Mouse (Mus musculus) hindbrain, embryonic 14.5 days (tissue): ENCODE results near the gene Hpcal1. TPM values are rescaled to one million over a fixed set of nuclear protein-coding genes. Genes with fewer than 3 reads are reported as not detected.

Source experiments
- ATAC-seq: fragments of 200-750 bp; cut with Nextera tagmentation; 2 replicates; pipeline ENCODE4 v1.8.0; 2017; ENCODE audit warnings: moderate number of reproducible peaks, mild to moderate bottlenecking, moderate TSS enrichment, moderate library complexity; ENCODE audit not compliant: low FRiP score
- DNase-seq: peaks from one replicate; pipeline ENCODE4 v3.0.0-alpha.2; 2015; ENCODE audit warnings: low spot score
- H3K27ac ChIP-seq: fragments of 300-500 bp; sonication (generic); 2 replicates; pipeline ENCODE4 v1.5.1; 2014; ENCODE audit warnings: mild to moderate bottlenecking, moderate library complexity
- H3K27me3 ChIP-seq: fragments of 300-500 bp; sonication (generic); 2 replicates; pipeline ENCODE4 v1.6.1; 2014; ENCODE audit warnings: mild to moderate bottlenecking, low read length, mixed read lengths; ENCODE audit not compliant: control insufficient read depth, insufficient read depth
- H3K36me3 ChIP-seq: fragments of 300-500 bp; sonication (generic); replicated peaks from 2 replicates; pipeline ENCODE4 v1.6.1; 2014; ENCODE audit not compliant: control insufficient read depth, insufficient read depth
- H3K4me1 ChIP-seq: fragments of 300-500 bp; sonication (generic); replicated peaks from 2 replicates; pipeline ENCODE4 v1.6.1; 2014; ENCODE audit warnings: antibody characterized with exemption, low read length, mixed read lengths; ENCODE audit not compliant: control insufficient read depth, insufficient read depth
- H3K4me2 ChIP-seq: fragments of 300-500 bp; sonication (generic); replicated peaks from 2 replicates; pipeline ENCODE4 v1.6.1; 2014; ENCODE audit warnings: mild to moderate bottlenecking, moderate library complexity
- H3K4me3 ChIP-seq: fragments of 300-500 bp; sonication (generic); replicated peaks from 2 replicates; pipeline ENCODE4 v1.5.1; 2014; ENCODE audit warnings: mild to moderate bottlenecking, low read length
- H3K9ac ChIP-seq: fragments of 300-500 bp; sonication (generic); 2 replicates; pipeline ENCODE4 v1.6.1; 2014
- H3K9me3 ChIP-seq: fragments of 300-500 bp; sonication (generic); 2 replicates; pipeline ENCODE4 v1.6.1; 2016; ENCODE audit warnings: low read length; ENCODE audit not compliant: control insufficient read depth
- WGBS: fragments of 180-500 bp; shearing (Covaris S2); extraction: QIAGEN DNeasy Blood & Tissue Kit; methylation state at CpG from one replicate; pipeline ENCODE4 v1.1.7; 2014; 5-methylcytosine and 5-hydroxymethylcytosine counted together
- polyA plus RNA-seq: library from polyadenylated mRNA; unstranded; fragments of >200 nt; fragmentation: Nextera tagmentation; extraction: Ambion mirVana; gene quantifications from 2 replicates; pipeline ENCODE4 v1.2.1, GENCODE M21; 2014

Hpcal1 gene
- polyA plus RNA-seq, result 125 and 133 TPM in 2 replicates

DNA sequence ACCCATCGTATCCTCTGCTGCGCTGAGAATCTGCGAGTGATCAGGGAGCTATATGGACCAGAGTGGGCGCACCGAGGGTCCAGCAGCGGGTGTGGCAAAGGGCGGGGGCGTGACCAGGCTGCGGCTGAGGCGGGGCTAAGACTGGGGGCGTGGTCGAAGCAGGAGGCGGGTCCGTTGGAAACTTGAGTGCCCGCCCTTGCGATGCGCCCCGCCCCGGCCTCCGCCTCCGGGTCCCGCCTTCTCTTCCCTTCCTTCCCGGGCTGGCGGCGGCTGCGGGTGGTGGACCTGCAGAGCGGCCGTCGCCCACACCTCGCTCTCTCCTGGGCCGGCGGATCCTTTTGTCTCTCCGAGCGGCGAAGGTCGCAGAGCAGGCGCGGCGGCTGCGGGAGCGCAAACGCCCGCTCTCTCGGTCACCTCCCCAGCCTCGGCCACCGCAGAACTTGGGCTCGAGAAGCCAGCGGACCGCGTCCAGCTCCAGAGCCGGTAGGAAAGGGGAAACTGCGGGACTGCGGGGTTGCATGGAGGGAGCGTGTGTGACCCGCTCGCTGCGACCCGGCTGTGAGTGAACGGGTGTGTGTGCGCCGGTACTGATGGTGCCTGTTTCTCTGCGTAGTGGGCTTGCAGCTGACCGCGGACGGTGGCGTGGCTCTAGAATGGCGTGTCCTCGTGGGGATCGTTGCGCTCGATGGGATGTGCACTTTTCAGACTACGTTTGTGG lies at the start of gene Hpcal1:
Gene Hpcal1, plus strand, starts transcription at position 293 of the 718 bp plus-strand sequence.
- Histone ChIP-seq H3K4me3 (peak within 1 kb of the TSS; percentile 79), H3K4me2 (peak within 1 kb of the TSS; percentile 96), H3K9ac (peak within 1 kb of the TSS; percentile 71), H3K4me1 (peaks cover 10% of the 10 kb centered on the region), H3K27ac (peak within 1 kb of the TSS; percentile 60; the same call in 1 of the 2 replicates), H3K9me3 (no peaks in the 10 kb centered on the region), H3K27me3 (no peaks in the 10 kb centered on the region), H3K36me3 (no peaks in the 10 kb centered on the region)
- ATAC-seq (peak; percentile 88), DNase-seq (peak; percentile 77)
- under 1% methylated on average over 72 of the region's 72 CpGs for WGBS

DNA sequence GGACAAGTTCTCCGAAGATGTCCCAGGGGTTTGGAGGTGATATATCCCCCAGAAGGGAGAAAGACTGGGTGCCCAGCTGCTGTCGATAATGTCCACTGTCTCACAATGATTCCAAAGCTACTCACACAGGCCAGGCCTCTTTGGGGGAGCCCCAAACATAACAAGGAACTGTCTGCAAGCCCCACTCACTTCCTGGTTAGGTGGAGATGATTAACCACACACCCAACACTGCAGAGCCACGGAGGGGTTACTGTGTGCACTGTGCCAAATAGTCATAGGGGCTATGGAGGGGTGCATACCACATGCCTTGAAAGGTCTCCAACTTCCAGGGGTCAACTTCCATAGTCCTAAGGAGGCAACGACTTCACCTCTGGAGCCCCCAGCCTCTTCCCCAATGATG lies 49.4 kb upstream of the Hpcal1 start:
- Histone ChIP-seq H3K27me3 (no peaks in the 10 kb centered on the region), H3K36me3 (no peaks in the 10 kb centered on the region), H3K4me2 (no peak overlapping the region), H3K9ac (no peak overlapping the region), H3K4me1 (no peaks in the 10 kb centered on the region), H3K9me3 (no peaks in the 10 kb centered on the region), H3K4me3 (no peak overlapping the region), H3K27ac (no peak overlapping the region)
- DNase-seq (no peak), ATAC-seq (no peak)
- 90% methylated on average over 4 of the region's 4 CpGs for WGBS

DNA sequence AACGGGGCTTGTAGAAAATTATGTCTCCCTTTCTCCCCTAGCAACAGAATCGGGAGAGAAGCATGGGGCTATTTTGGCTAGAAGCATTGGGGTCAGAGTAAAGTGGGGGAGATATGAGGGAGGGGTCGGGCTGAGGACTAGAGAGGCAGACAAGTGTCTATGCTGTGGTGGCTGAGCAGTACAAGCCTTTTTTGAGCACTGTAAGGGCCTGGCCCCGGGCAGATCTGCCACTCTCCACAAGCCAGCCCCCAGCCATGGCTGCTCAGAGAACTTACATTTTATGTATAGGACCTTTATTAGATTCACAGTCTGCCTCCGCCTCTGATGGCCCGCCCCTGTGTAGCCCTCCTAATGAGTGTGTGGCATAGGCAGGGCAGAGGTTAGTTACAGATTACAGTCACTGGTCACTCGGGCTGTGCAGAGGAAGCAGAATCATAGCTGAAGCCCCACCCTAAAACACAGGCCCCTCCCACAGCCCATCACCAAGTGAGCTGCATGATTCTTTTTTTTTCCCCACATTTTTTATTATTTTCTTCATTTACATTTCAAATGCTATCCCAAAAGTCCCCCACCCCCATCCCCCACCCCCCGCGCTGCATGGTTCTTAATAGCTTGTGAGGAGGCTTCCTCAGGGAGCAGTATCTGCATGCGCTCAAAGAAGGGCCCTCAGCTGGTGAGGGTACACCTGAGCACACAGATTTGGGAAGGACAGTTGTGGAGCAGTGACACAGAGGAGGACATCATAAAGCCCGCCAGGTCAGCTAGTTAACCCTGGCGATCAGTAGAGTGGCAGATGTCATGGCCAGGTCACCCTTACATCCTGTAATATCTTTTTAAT lies 46.1 kb upstream of the Hpcal1 start:
- WGBS, result 67% methylated on average over 12 of the region's 12 CpGs
- Histone ChIP-seq H3K4me2 (no peak overlapping the region), H3K36me3 (no peaks in the 10 kb centered on the region), H3K27ac (no peak overlapping the region), H3K27me3 (no peaks in the 10 kb centered on the region), H3K4me1 (no peaks in the 10 kb centered on the region), H3K9me3 (no peaks in the 10 kb centered on the region), H3K4me3 (no peak overlapping the region), H3K9ac (no peak overlapping the region)
- no peak for DNase-seq
- peak; percentile 44; the same call in 1 of the 2 replicates for ATAC-seq

DNA sequence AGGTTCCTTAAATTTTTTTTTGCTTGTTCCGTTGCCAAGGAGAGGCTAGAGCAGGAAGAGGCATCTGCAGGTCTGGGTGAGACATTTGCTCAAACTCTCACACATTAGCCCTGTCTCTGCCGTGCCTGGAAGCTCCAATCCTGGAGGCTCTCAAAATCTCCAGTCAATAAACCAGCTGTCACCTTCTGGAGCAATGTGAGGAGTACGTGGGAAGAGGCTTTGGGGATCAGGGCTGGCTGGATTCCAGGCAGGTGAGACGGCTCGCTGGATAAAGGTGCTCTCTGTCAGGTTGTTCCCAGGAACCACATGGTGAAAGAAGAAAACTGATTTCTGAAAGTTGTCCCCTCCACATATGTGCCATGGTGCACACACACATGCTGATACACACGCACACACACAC lies 44.2 kb upstream of the Hpcal1 start:
- ATAC-seq, result no peak
- no peaks in the 10 kb centered on the region for H3K27me3 ChIP-seq
- H3K4me1 ChIP-seq, result 0 out of 2 replicates have a peak, but pooled peaks cover 7% of the 10 kb centered on the region
- no peaks in the 10 kb centered on the region for H3K36me3 ChIP-seq
- H3K4me3 ChIP-seq, result no peak overlapping the region
- no peak overlapping the region for H3K4me2 ChIP-seq
- no peak overlapping the region for H3K27ac ChIP-seq
- DNase-seq, result no peak
- 74% methylated on average over 6 of the region's 6 CpGs for WGBS
- no peak overlapping the region for H3K9ac ChIP-seq
- H3K9me3 ChIP-seq, result no peaks in the 10 kb centered on the region

DNA sequence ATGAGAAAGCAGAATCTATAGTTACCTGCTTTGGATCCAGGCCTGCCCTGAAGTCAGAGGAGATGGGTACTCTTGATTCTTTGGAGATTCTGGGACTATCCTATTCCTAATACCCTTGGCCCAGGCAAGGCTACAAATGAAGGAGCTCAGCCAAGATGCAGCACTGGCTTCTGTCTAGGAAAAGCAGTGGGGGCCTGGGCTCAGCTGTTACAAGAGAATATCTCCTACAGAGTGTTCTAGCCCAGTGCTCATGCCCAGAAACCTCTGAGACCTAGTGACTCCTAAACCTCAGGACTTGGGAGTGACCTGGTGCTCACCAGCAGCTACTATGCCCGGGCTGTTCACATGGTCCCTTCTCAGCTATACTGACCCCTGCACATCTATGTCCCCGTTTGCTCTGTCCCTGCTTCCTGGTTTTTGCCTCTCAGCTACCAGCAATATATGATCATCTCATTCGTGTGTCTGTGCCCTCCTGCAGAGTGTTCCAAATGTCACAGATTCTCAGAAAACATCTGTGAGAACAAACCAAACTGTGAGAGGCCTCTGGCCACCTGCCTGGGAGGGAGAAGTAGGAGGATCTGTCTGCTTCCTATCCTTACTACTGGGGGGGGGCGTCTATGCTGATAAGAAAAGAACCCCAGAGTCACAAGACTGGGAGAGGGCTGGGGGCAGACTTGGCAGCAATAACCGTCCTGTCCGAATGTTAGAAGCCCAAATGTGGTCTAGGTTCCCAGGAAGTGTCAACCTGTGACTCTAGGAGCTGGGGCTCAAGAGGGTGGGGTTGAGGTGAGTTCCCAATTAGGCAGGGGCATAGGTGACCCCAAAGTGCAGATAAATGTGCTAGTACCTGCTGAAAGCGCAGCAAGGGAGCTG lies 39.2 kb upstream of the Hpcal1 start:
- H3K4me3 ChIP-seq, result no peak overlapping the region
- 82% methylated on average over 7 of the region's 7 CpGs for WGBS
- H3K4me2 ChIP-seq, result no peak overlapping the region
- no peaks in the 10 kb centered on the region for H3K27me3 ChIP-seq
- ATAC-seq (0 out of 2 replicates have a peak, but pooled peaks have one; percentile 18), DNase-seq (no peak)
- no peak overlapping the region for H3K9ac ChIP-seq
- no peaks in the 10 kb centered on the region for H3K36me3 ChIP-seq
- H3K27ac ChIP-seq, result peak overlapping the region; percentile 12; the same call in 1 of the 2 replicates
- H3K9me3 ChIP-seq, result no peaks in the 10 kb centered on the region
- H3K4me1 ChIP-seq, result peaks cover 7% of the 10 kb centered on the region; the same call in 1 of the 2 replicates

DNA sequence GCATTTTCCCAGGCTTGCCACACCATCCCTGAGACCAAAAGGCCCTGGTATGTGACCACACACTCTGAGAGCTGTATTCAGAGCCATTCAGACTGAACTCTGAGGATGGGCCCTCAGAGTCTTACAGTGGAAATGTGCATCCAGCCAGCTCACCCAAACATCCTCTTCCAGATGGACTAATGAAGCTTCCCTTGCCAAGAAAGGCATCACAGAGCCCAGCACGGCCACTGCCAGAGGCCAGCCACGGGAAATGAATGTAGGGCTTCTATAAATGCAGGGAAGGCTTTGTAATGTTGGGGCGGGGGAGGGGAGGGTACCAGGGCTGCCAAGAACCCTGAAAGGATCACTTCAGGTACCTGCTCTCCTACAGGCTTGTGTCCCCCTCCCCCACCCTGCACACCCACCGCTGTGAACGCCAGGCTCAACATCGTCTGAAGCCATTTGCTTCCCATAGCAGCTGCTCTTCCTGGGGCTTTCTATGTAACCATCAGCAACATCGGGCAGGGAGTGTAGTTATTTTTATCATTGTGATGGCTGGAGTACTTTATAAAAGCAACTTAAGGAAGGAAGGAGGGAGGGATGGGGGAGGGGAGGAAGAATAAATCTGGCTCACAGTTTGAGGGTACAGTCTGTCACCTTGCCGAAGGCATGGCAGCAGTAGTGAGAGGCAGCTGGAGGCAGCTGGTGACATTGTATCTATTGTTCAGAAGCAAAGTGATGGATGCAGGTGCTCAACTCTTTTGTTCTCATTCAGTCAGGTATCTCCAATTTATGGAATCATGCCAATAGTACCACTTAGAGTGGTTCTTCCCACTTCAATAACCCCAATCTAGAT lies 38.2 kb upstream of the Hpcal1 start:
- no peaks in the 10 kb centered on the region for H3K36me3 ChIP-seq
- no peak overlapping the region for H3K9ac ChIP-seq
- H3K9me3 ChIP-seq, result no peaks in the 10 kb centered on the region
- H3K4me2 ChIP-seq, result no peak overlapping the region
- H3K4me1 ChIP-seq, result peaks cover 7% of the 10 kb centered on the region; the same call in 1 of the 2 replicates
- H3K4me3 ChIP-seq, result no peak overlapping the region
- DNase-seq (no peak), ATAC-seq (peak; percentile 25; the same call in 1 of the 2 replicates)
- WGBS, result 44% methylated on average over 8 of the region's 8 CpGs
- H3K27me3 ChIP-seq, result no peaks in the 10 kb centered on the region
- peak overlapping the region; percentile 12; the same call in 1 of the 2 replicates for H3K27ac ChIP-seq

DNA sequence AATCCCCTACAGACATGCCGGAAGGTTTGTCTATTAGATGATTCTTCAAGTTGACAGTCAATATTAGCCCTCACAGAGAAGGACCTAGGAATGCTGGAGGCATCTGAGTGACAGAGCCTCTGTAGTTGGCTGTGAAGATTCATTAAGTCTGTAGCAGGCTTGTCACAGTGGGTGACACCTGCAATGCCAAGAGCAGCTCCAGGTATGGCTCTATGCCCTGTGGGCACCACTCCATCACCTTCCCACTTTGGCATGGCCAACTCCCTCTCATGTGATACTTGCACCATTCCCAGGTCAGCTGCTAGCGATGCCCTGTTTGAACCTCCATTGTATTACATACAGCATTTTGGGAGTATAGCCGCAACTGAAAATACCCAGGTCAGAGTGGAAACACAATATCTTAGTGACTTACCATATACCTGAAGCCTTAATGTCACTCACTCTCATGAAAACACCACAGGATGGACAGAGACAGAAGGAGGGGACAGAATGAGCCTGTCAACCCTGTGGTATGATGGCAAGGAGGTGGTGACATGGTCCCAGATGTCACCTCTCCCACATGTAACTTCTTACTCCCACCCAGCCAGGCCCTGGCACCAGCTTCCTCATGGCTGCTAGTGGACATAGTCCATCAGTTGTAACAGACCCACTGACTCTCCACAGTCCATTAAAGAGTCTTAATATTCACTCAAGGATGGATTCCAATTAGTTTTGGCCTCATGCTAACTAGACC lies 37.4 kb upstream of the Hpcal1 start:
- ATAC-seq, result no peak
- WGBS, result 92% methylated on average over 3 of the region's 3 CpGs
- no peak for DNase-seq

More for the DNA sequence above, 37.4 kb upstream of the Hpcal1 start:
- no peaks in the 10 kb centered on the region for H3K36me3 ChIP-seq
- H3K4me3 ChIP-seq, result no peak overlapping the region
- no peak overlapping the region for H3K4me2 ChIP-seq
- H3K27me3 ChIP-seq, result no peaks in the 10 kb centered on the region
- H3K9me3 ChIP-seq, result no peaks in the 10 kb centered on the region
- no peak overlapping the region for H3K9ac ChIP-seq
- peaks cover 7% of the 10 kb centered on the region; the same call in 1 of the 2 replicates for H3K4me1 ChIP-seq
- H3K27ac ChIP-seq, result no peak overlapping the region
